Mouse (Mus musculus): ENCODE data around the gene Jsrp1.

GRCm38 (mm10) chr10:80763502-80763901 is 49.8 kb downstream of the Jsrp1 start:
- TF ChIP-seq CTCF (IDR thresholded peaks at IDR 0.05; ENCODE audit: low read depth, low read length) = no peak
- no peak for TF ChIP-seq GATA1 (IDR thresholded peaks at IDR 0.05; ENCODE audit: borderline replicate concordance, low read length)
- no peak for TF ChIP-seq POLR2AphosphoS5 (IDR thresholded peaks at IDR 0.05; ENCODE audit: insufficient replicate concordance, low read depth, low read length)

Measured in G1E (cell line).